Mouse (Mus musculus): ENCODE measurements around the gene Nubpl. TPM values are rescaled to one million over a fixed set of nuclear protein-coding genes. Genes with fewer than 3 reads are reported as not detected.
"Not testable (repeated sequence)": the region's sequence is repeated elsewhere in the genome, so short reads cannot be mapped to it uniquely, and the experiment has no call there.

Gene Nubpl
- polyA plus RNA-seq, 1 experiment from 2014 or later, result 17.8 TPM

DNA sequence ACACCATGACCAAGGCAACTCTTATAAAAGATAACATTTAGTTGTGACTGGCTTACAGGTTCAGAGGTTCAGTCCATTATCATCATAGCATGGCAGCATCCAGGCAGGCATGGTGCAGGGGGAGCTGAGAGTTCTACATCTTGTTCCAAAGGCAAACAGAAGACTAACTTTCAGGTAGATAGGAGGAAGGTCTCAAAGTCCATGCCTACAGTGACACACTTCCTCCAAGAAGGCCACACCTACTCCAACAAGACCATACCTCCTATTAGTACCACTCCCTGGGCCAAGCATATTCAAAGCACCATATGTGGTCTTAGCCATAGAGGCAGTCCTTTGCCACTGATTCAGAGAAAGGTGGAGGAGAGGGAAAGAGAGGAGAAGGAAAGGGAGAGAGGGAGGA, 113.6 kb downstream of the Nubpl start:
- no peak overlapping the region for H3K4me3 ChIP-seq (ENCODE audit: low read depth, low read length)
- H3K9me3 ChIP-seq (ENCODE audit: control insufficient read depth, low read length), result no peaks in the 10 kb centered on the region
- H3K9ac ChIP-seq (ENCODE audit: low read length), result no peak overlapping the region
- no peaks in the 10 kb centered on the region for H3K27me3 ChIP-seq (ENCODE audit: control insufficient read depth, insufficient read depth, low read length)
- no peak for DNase-seq (ENCODE audit: low spot score)
- H3K4me2 ChIP-seq (ENCODE audit: low read depth, severe bottlenecking), result no peak overlapping the region
- H3K4me1 ChIP-seq (ENCODE audit: control insufficient read depth, insufficient read depth, low read length), result no peaks in the 10 kb centered on the region
- H3K36me3 ChIP-seq (ENCODE audit: control insufficient read depth, insufficient read depth, low read length), result no peaks in the 10 kb centered on the region
- no peak overlapping the region for H3K27ac ChIP-seq (replicated peaks; ENCODE audit: low read depth, low read length)
- no peak for ATAC-seq (ENCODE audit: insufficient number of reproducible peaks, low FRiP score, low TSS enrichment, low read depth)

DNA sequence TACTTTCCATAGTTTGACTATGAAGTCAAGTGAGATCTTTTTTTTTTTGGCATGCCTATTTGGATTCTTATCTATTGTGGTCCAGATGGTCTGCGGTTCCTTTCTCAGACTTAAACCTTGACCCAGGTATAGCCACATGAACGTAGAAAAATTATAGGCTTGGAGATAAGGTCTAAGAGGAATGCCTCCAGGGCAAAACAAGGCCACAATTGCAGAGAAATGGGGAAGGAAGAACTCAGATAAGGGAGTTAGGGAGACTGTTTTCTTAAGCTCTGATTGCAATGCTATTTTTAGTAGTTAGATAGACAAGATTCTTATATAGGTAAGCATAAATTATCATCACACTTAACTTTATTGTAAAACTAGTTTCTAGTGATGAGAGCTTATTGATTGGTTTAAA, 117.3 kb downstream of the Nubpl start:
- DNase-seq (ENCODE audit: low spot score) (no peak), ATAC-seq (ENCODE audit: insufficient number of reproducible peaks, low FRiP score, low TSS enrichment, low read depth) (no peak)
- Histone ChIP-seq H3K9ac (ENCODE audit: low read length) (no peak overlapping the region), H3K27ac (replicated peaks; ENCODE audit: low read depth, low read length) (no peak overlapping the region), H3K9me3 (ENCODE audit: control insufficient read depth, low read length) (no peaks in the 10 kb centered on the region), H3K4me3 (ENCODE audit: low read depth, low read length) (no peak overlapping the region), H3K27me3 (ENCODE audit: control insufficient read depth, insufficient read depth, low read length) (no peaks in the 10 kb centered on the region), H3K4me2 (ENCODE audit: low read depth, severe bottlenecking) (no peak overlapping the region), H3K4me1 (ENCODE audit: control insufficient read depth, insufficient read depth, low read length) (no peaks in the 10 kb centered on the region), H3K36me3 (ENCODE audit: control insufficient read depth, insufficient read depth, low read length) (no peaks in the 10 kb centered on the region)
- 87% methylated on average over 2 of the region's 2 CpGs for WGBS

DNA sequence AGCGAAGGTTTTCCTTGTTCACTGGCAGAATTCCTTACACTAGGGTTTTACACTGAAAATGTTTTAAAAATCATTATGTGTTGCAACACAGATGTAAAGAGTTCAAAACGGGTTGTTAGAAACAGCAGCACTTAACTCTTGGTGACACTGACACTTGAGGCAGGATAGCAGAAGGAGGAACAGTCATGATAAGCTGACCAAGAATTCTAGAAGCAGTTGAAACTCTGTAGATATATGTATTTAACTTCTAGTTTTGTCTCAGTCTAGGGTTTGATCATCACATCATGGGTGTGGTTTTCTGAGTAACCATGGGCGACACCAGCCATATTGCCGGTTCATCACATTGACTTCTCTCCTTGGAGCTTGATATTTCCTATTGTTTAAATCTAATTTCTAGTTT, 127.4 kb downstream of the Nubpl start:
- H3K4me1 ChIP-seq (ENCODE audit: control insufficient read depth, insufficient read depth, low read length), result no peaks in the 10 kb centered on the region
- H3K9ac ChIP-seq (ENCODE audit: low read length), result no peak overlapping the region
- no peak overlapping the region for H3K4me3 ChIP-seq (ENCODE audit: low read depth, low read length)
- ATAC-seq (ENCODE audit: insufficient number of reproducible peaks, low FRiP score, low TSS enrichment, low read depth) (no peak), DNase-seq (ENCODE audit: low spot score) (no peak)
- no peaks in the 10 kb centered on the region for H3K9me3 ChIP-seq (ENCODE audit: control insufficient read depth, low read length)
- no peaks in the 10 kb centered on the region for H3K27me3 ChIP-seq (ENCODE audit: control insufficient read depth, insufficient read depth, low read length)
- no peaks in the 10 kb centered on the region for H3K36me3 ChIP-seq (ENCODE audit: control insufficient read depth, insufficient read depth, low read length)
- 82% methylated on average over 4 of the region's 4 CpGs for WGBS
- H3K4me2 ChIP-seq (ENCODE audit: low read depth, severe bottlenecking), result no peak overlapping the region
- H3K27ac ChIP-seq (replicated peaks; ENCODE audit: low read depth, low read length), result no peak overlapping the region

GRCm38 (mm10) chr12:52228746-52229145, 131.2 kb downstream of the Nubpl start:
- 91% methylated on average over 3 of the region's 3 CpGs for WGBS
- Histone ChIP-seq H3K27ac (replicated peaks; ENCODE audit: low read depth, low read length) (no peak overlapping the region), H3K4me1 (ENCODE audit: control insufficient read depth, insufficient read depth, low read length) (no peaks in the 10 kb centered on the region), H3K36me3 (ENCODE audit: control insufficient read depth, insufficient read depth, low read length) (no peaks in the 10 kb centered on the region), H3K9ac (ENCODE audit: low read length) (no peak overlapping the region), H3K4me2 (ENCODE audit: low read depth, severe bottlenecking) (no peak overlapping the region), H3K9me3 (ENCODE audit: control insufficient read depth, low read length) (no peaks in the 10 kb centered on the region), H3K27me3 (ENCODE audit: control insufficient read depth, insufficient read depth, low read length) (no peaks in the 10 kb centered on the region), H3K4me3 (ENCODE audit: low read depth, low read length) (no peak overlapping the region)
- ATAC-seq (ENCODE audit: insufficient number of reproducible peaks, low FRiP score, low TSS enrichment, low read depth) (no peak), DNase-seq (ENCODE audit: low spot score) (no peak)

DNA sequence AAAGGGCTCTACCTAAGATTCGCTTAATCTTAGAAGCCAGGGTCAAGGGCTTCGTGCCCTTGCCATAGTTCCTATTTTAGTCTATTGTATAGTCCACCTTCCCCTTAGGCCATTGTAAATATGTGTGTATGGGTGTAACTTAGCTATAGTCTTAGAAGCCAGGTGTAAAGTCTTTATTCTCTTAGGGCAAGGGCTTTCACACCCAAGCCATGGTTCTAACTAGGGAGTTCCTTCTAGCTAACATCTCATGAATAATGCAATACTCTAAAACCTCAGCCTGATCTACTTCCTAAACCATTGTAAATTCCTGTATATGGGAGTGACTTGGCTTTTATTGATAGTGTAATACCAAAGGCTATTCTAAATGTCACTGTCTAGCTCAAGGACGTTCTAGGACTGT, 134.4 kb downstream of the Nubpl start:
- not testable (repeated sequence) for H3K27ac ChIP-seq (replicated peaks; ENCODE audit: low read depth, low read length); ATAC-seq (ENCODE audit: insufficient number of reproducible peaks, low FRiP score, low TSS enrichment, low read depth); H3K9ac ChIP-seq (ENCODE audit: low read length); H3K36me3 ChIP-seq (ENCODE audit: control insufficient read depth, insufficient read depth, low read length); H3K9me3 ChIP-seq (ENCODE audit: control insufficient read depth, low read length); H3K4me3 ChIP-seq (ENCODE audit: low read depth, low read length); H3K4me2 ChIP-seq (ENCODE audit: low read depth, severe bottlenecking); DNase-seq (ENCODE audit: low spot score); H3K4me1 ChIP-seq (ENCODE audit: control insufficient read depth, insufficient read depth, low read length); H3K27me3 ChIP-seq (ENCODE audit: control insufficient read depth, insufficient read depth, low read length)
- WGBS, result 94% methylated on average over 1 of the region's 3 CpGs

DNA sequence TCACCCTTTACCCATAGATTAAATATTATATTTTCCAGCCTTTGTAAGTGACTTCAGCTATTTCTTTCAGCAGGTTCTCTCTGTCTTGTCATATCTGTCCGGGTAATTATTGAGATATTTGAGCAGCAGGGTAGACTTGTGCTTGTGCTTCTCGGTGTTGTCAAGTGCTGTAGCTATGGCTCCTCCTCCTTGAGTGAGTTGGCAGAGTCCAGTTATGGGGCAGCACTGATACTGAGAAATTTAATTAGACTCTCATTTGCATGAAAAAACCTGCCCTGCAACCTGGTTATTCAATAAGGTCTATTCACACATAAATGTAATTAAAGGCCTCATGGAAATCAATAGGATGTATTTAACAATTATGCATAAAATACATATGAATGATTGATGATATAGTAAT, 145.2 kb downstream of the Nubpl start:
- ATAC-seq (ENCODE audit: insufficient number of reproducible peaks, low FRiP score, low TSS enrichment, low read depth), result no peak

GRCm38 (mm10) chr12:52247438-52247837, 149.9 kb downstream of the Nubpl start:
- 95% methylated on average over 9 of the region's 9 CpGs for WGBS
- DNase-seq (ENCODE audit: low spot score), result no peak
- Histone ChIP-seq H3K4me1 (ENCODE audit: control insufficient read depth, insufficient read depth, low read length) (no peaks in the 10 kb centered on the region), H3K4me3 (ENCODE audit: low read depth, low read length) (no peak overlapping the region), H3K9me3 (ENCODE audit: control insufficient read depth, low read length) (no peaks in the 10 kb centered on the region), H3K27me3 (ENCODE audit: control insufficient read depth, insufficient read depth, low read length) (no peaks in the 10 kb centered on the region), H3K36me3 (ENCODE audit: control insufficient read depth, insufficient read depth, low read length) (no peaks in the 10 kb centered on the region), H3K27ac (replicated peaks; ENCODE audit: low read depth, low read length) (no peak overlapping the region), H3K9ac (ENCODE audit: low read length) (no peak overlapping the region), H3K4me2 (ENCODE audit: low read depth, severe bottlenecking) (no peak overlapping the region)
- ATAC-seq (ENCODE audit: insufficient number of reproducible peaks, low FRiP score, low TSS enrichment, low read depth), result no peak

More for the DNA sequence above, 145.2 kb downstream of the Nubpl start:
- Histone ChIP-seq H3K4me2 (ENCODE audit: low read depth, severe bottlenecking) (no peak overlapping the region), H3K4me3 (ENCODE audit: low read depth, low read length) (no peak overlapping the region), H3K4me1 (ENCODE audit: control insufficient read depth, insufficient read depth, low read length) (no peaks in the 10 kb centered on the region), H3K36me3 (ENCODE audit: control insufficient read depth, insufficient read depth, low read length) (no peaks in the 10 kb centered on the region), H3K9ac (ENCODE audit: low read length) (no peak overlapping the region), H3K27me3 (ENCODE audit: control insufficient read depth, insufficient read depth, low read length) (no peaks in the 10 kb centered on the region), H3K27ac (replicated peaks; ENCODE audit: low read depth, low read length) (no peak overlapping the region), H3K9me3 (ENCODE audit: control insufficient read depth, low read length) (no peaks in the 10 kb centered on the region)
- 77% methylated on average over 2 of the region's 2 CpGs for WGBS
- DNase-seq (ENCODE audit: low spot score), result no peak

GRCm38 (mm10) chr12:52248531-52248930, 151.0 kb downstream of the Nubpl start:
- Histone ChIP-seq H3K27me3 (ENCODE audit: control insufficient read depth, insufficient read depth, low read length) (no peaks in the 10 kb centered on the region), H3K27ac (replicated peaks; ENCODE audit: low read depth, low read length) (no peak overlapping the region), H3K36me3 (ENCODE audit: control insufficient read depth, insufficient read depth, low read length) (no peaks in the 10 kb centered on the region), H3K9me3 (ENCODE audit: control insufficient read depth, low read length) (no peaks in the 10 kb centered on the region), H3K4me3 (ENCODE audit: low read depth, low read length) (no peak overlapping the region), H3K4me1 (ENCODE audit: control insufficient read depth, insufficient read depth, low read length) (no peaks in the 10 kb centered on the region), H3K9ac (ENCODE audit: low read length) (no peak overlapping the region), H3K4me2 (ENCODE audit: low read depth, severe bottlenecking) (no peak overlapping the region)
- 83% methylated on average over 2 of the region's 2 CpGs for WGBS
- no peak for DNase-seq (ENCODE audit: low spot score)
- ATAC-seq (ENCODE audit: insufficient number of reproducible peaks, low FRiP score, low TSS enrichment, low read depth), result no peak

DNA sequence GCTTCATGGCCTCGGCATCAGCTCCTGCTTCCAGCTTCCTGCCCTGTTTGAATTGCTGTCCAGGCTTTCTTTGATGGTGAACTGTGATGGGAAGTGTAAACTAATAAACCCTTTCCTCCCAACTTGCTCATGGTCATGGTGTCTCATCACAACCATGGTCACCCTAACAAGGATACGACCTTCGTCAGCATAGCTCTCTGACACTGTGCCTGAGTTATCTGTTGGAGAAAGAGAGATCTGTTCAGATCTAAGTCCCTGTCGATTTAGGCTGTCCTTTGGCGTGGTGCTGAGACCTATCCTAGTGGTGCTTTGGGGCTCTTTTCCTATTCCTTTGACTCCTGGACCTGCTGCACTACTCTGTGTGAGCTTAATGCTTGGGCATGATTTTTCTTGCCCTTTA, 156.6 kb downstream of the Nubpl start:
- Histone ChIP-seq H3K36me3 (ENCODE audit: control insufficient read depth, insufficient read depth, low read length) (no peaks in the 10 kb centered on the region), H3K4me1 (ENCODE audit: control insufficient read depth, insufficient read depth, low read length) (no peaks in the 10 kb centered on the region), H3K4me2 (ENCODE audit: low read depth, severe bottlenecking) (no peak overlapping the region), H3K27me3 (ENCODE audit: control insufficient read depth, insufficient read depth, low read length) (no peaks in the 10 kb centered on the region), H3K4me3 (ENCODE audit: low read depth, low read length) (no peak overlapping the region), H3K9me3 (ENCODE audit: control insufficient read depth, low read length) (no peaks in the 10 kb centered on the region), H3K9ac (ENCODE audit: low read length) (no peak overlapping the region), H3K27ac (replicated peaks; ENCODE audit: low read depth, low read length) (no peak overlapping the region)
- ATAC-seq (ENCODE audit: insufficient number of reproducible peaks, low FRiP score, low TSS enrichment, low read depth), result no peak
- DNase-seq (ENCODE audit: low spot score), result no peak
- 80% methylated on average over 5 of the region's 5 CpGs for WGBS

All from limb, embryonic 11.5 days (tissue).